Mouse (Mus musculus): Measurements from ENCODE around the gene Pcsk6. TPM values are rescaled to one million over a fixed set of nuclear protein-coding genes. Genes with fewer than 3 reads are reported as not detected.

Pcsk6 gene
- polyA plus RNA-seq, 1 experiment from 2014 or later: 1.2 TPM

GRCm38 (mm10) chr7:66094141-66094540 lies 232.6 kb downstream of the Pcsk6 start:
- no peaks in the 10 kb centered on the region for H3K27me3 ChIP-seq (ENCODE audit: poor library complexity, severe bottlenecking)
- H3K9me3 ChIP-seq: no peaks in the 10 kb centered on the region
- H3K4me3 ChIP-seq: no peak overlapping the region
- peaks cover 38% of the 10 kb centered on the region for H3K36me3 ChIP-seq (replicated peaks)
- peaks cover 4% of the 10 kb centered on the region; the same call in 1 of the 2 replicates for H3K4me1 ChIP-seq
- WGBS: 86% methylated on average over 5 of the region's 5 CpGs
- DNase-seq (ENCODE audit: extremely low spot score, low spot score): no peak
- H3K27ac ChIP-seq: no peak overlapping the region

- no peak for DNase-seq (ENCODE audit: extremely low spot score, low spot score)
- 90% methylated on average over 7 of the region's 7 CpGs for WGBS
- Histone ChIP-seq H3K27ac (no peak overlapping the region), H3K9me3 (no peaks in the 10 kb centered on the region), H3K4me3 (no peak overlapping the region), H3K27me3 (ENCODE audit: poor library complexity, severe bottlenecking) (no peaks in the 10 kb centered on the region), H3K4me1 (peaks cover 4% of the 10 kb centered on the region; the same call in 1 of the 2 replicates), H3K36me3 (replicated peaks) (no peaks in the 10 kb centered on the region)
Observed at GRCm38 (mm10) chr7:66098803-66099202, 237.3 kb downstream of the Pcsk6 start.

Other genes with a start within 250 kb of the Pcsk6 start
- gene Tarsl2, start 216.8 kb upstream of the Pcsk6 start, polyA plus RNA-seq (2016; fragmentation: Nextera tagmentation; extraction: Ambion mirVana): 7.6 and 8.8 TPM in 2 replicates
- 77.9 and 80.0 TPM in 2 replicates for gene Tm2d3, start 170.6 kb upstream of the Pcsk6 start, polyA plus RNA-seq (2016; fragmentation: Nextera tagmentation; extraction: Ambion mirVana)
- gene Gm45213, start 181.9 kb downstream of the Pcsk6 start, polyA plus RNA-seq (2016; fragmentation: Nextera tagmentation; extraction: Ambion mirVana): not detected in 2 replicates
- 292 and 294 TPM in 2 replicates for gene Snrpa1, start 197.3 kb downstream of the Pcsk6 start, polyA plus RNA-seq (2016; fragmentation: Nextera tagmentation; extraction: Ambion mirVana)
- gene Selenos, start 217.9 kb downstream of the Pcsk6 start, polyA plus RNA-seq (2016; fragmentation: Nextera tagmentation; extraction: Ambion mirVana): 81.4 and 84.2 TPM in 2 replicates
- 13.1 and 13.5 TPM in 2 replicates for gene Chsy1, start 247.8 kb downstream of the Pcsk6 start, polyA plus RNA-seq (2016; fragmentation: Nextera tagmentation; extraction: Ambion mirVana)

Data from forebrain, embryonic 10.5 days (tissue).